Mouse (Mus musculus): ENCODE data around the gene Tmem108.

DNA sequence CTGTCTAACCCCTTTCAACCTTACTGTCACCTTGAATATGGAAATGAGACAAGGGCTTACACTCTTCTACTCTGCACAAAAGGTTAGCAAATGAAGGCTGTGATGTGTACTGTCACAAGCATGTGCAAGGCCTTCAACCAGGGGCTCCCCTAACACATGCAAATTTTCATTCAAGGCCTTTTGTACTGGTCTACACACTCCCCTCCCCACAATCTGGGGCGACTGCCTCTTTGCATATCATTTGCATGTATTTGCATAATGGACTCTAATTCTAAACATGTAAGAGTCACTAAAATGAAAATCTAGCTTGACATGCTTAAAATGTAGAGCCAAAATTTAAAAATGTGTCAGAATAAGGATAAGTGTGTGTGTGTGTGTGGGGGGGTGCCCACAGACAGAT, 257.0 kb downstream of the Tmem108 start:
- no peak for TF ChIP-seq CTCF (IDR thresholded peaks at IDR 0.05; ENCODE audit: control insufficient read depth, insufficient read depth, insufficient read length)
- no peak for TF ChIP-seq MAX (IDR thresholded peaks at IDR 0.05)
- no peak for TF ChIP-seq USF1 (IDR thresholded peaks at IDR 0.05; ENCODE audit: low read depth)
- TF ChIP-seq MYOG (IDR thresholded peaks at IDR 0.05; ENCODE audit: control insufficient read depth, extremely low read depth, insufficient read length): no peak
- no peak for TF ChIP-seq FOSL1 (IDR thresholded peaks at IDR 0.05; ENCODE audit: insufficient read depth, low read length, poor library complexity, severe bottlenecking)

All from C2C12 (cell line).